Mouse (Mus musculus): ENCODE data around the gene Baz2a. TPM values are rescaled to one million over a fixed set of nuclear protein-coding genes. Genes with fewer than 3 reads are reported as not detected.
A peak's percentile ranks its signal among the peaks of the same experiment; 100 is the strongest.
"Not testable (repeated sequence)": the region's sequence is repeated elsewhere in the genome, so short reads cannot be mapped to it uniquely, and the experiment has no call there.

Gene Baz2a
- polyA plus RNA-seq, 1 experiment from 2014 or later, result 26.2 TPM

- ATAC-seq (ENCODE audit: insufficient read depth) (no peak), DNase-seq (no peak)
- no peak for TF ChIP-seq CTCF (IDR thresholded peaks at IDR 0.05; ENCODE audit: low read depth)
- 92% methylated on average over 6 of the region's 6 CpGs for WGBS
- Histone ChIP-seq H3K36me3 (ENCODE audit: insufficient read depth) (peaks cover 42% of the 10 kb centered on the region), H3K9me3 (ENCODE audit: low read depth, low read length) (no peaks in the 10 kb centered on the region), H3K4me3 (ENCODE audit: low read depth, low read length) (no peak overlapping the region), H3K4me1 (ENCODE audit: insufficient read depth) (peaks cover 11% of the 10 kb centered on the region), H3K27ac (ENCODE audit: low read depth) (no peak overlapping the region), H3K9ac (no peak overlapping the region), H3K4me2 (no peak overlapping the region), H3K27me3 (ENCODE audit: insufficient read depth, low read length) (no peaks in the 10 kb centered on the region)
Observed at GRCm38 (mm10) chr10:128062221-128062989, 29.0 kb upstream of the Baz2a start.

GRCm38 (mm10) chr10:128066072-128066471 is 25.3 kb upstream of the Baz2a start:
- Histone ChIP-seq H3K9me3 (ENCODE audit: low read depth, low read length) (no peaks in the 10 kb centered on the region), H3K9ac (no peak overlapping the region), H3K36me3 (ENCODE audit: insufficient read depth) (peaks cover 71% of the 10 kb centered on the region), H3K4me2 (no peak overlapping the region), H3K4me1 (ENCODE audit: insufficient read depth) (no peaks in the 10 kb centered on the region), H3K27ac (ENCODE audit: low read depth) (no peak overlapping the region), H3K27me3 (ENCODE audit: insufficient read depth, low read length) (no peaks in the 10 kb centered on the region), H3K4me3 (ENCODE audit: low read depth, low read length) (no peak overlapping the region)
- no peak for TF ChIP-seq CTCF (IDR thresholded peaks at IDR 0.05; ENCODE audit: low read depth)
- ATAC-seq (ENCODE audit: insufficient read depth) (no peak), DNase-seq (no peak)
- 78% methylated on average over 5 of the region's 5 CpGs for WGBS

DNA sequence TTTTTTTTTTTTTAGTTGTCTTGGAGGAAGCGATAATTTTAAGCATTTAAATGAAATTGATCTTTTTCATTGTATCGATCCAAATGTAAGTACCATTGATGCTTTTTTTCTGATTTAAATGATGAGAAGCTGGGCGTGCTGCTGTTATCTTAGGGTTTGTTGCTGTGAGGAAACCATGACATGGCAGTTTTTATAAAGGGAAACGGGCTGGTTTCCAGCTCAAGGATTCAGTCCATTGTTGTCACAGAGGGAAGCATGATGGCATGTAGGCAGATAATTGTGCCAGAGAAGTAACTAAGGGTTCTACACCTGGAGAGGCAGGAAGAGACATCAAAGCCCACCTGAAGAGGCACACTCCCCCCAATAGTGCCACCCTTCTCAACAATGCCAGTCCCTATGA is 22.2 kb upstream of the Baz2a start:
- DNase-seq (no peak), ATAC-seq (ENCODE audit: insufficient read depth) (no peak)
- no peak overlapping the region for H3K4me3 ChIP-seq (ENCODE audit: low read depth, low read length)
- H3K9ac ChIP-seq, result no peak overlapping the region
- no peak for TF ChIP-seq CTCF (IDR thresholded peaks at IDR 0.05; ENCODE audit: low read depth)
- no peak overlapping the region for H3K4me2 ChIP-seq
- H3K27ac ChIP-seq (ENCODE audit: low read depth), result no peak overlapping the region
- 91% methylated on average over 4 of the region's 4 CpGs for WGBS
- no peaks in the 10 kb centered on the region for H3K9me3 ChIP-seq (ENCODE audit: low read depth, low read length)
- peaks cover 78% of the 10 kb centered on the region for H3K36me3 ChIP-seq (ENCODE audit: insufficient read depth)
- no peaks in the 10 kb centered on the region for H3K27me3 ChIP-seq (ENCODE audit: insufficient read depth, low read length)
- H3K4me1 ChIP-seq (ENCODE audit: insufficient read depth), result no peaks in the 10 kb centered on the region

DNA sequence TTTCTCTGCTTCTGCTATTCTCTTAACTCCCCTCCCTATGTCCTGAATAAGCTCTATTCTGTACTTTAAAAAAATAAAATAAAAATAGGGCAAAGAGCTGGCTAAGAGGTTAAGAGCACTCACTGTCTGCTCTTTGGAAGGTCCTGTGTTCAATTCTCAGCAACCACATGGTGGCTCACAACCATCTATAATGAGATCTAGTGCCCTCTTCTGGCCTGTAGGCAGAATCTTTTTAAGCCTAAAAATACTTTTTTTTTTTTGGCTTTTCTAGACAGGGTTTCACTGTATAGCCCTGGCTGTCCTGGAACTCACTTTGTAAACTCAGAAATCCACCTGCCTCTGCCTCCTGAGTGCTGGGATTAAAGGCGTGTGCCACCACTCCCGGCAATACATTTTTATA is 20.9 kb upstream of the Baz2a start:
- not testable (repeated sequence) for H3K27me3 ChIP-seq (ENCODE audit: insufficient read depth, low read length); H3K9ac ChIP-seq; H3K27ac ChIP-seq (ENCODE audit: low read depth); DNase-seq; H3K4me1 ChIP-seq (ENCODE audit: insufficient read depth); ATAC-seq (ENCODE audit: insufficient read depth); H3K4me3 ChIP-seq (ENCODE audit: low read depth, low read length); H3K4me2 ChIP-seq; H3K9me3 ChIP-seq (ENCODE audit: low read depth, low read length)
- 0 out of 2 replicates have a peak, but pooled peaks have one; percentile 10 for TF ChIP-seq CTCF (IDR thresholded peaks at IDR 0.05; ENCODE audit: low read depth)
- WGBS, result 86% methylated on average over 2 of the region's 2 CpGs
- H3K36me3 ChIP-seq (ENCODE audit: insufficient read depth), result peaks cover 77% of the 10 kb centered on the region

GRCm38 (mm10) chr10:128078269-128078668 is 13.1 kb upstream of the Baz2a start:
- H3K4me2 ChIP-seq; ATAC-seq (ENCODE audit: insufficient read depth); H3K4me3 ChIP-seq (ENCODE audit: low read depth, low read length); H3K9ac ChIP-seq; H3K27me3 ChIP-seq (ENCODE audit: insufficient read depth, low read length); H3K4me1 ChIP-seq (ENCODE audit: insufficient read depth); DNase-seq; H3K9me3 ChIP-seq (ENCODE audit: low read depth, low read length); H3K27ac ChIP-seq (ENCODE audit: low read depth): not testable (repeated sequence)
- WGBS, result 74% methylated on average over 5 of the region's 5 CpGs
- H3K36me3 ChIP-seq (ENCODE audit: insufficient read depth), result peaks cover 40% of the 10 kb centered on the region

- no peak overlapping the region for H3K4me3 ChIP-seq (ENCODE audit: low read depth, low read length)
- ATAC-seq (ENCODE audit: insufficient read depth) (no peak), DNase-seq (peak; percentile 33)
- 72% methylated on average over 1 of the region's 1 CpGs for WGBS
- H3K4me1 ChIP-seq (ENCODE audit: insufficient read depth), result no peaks in the 10 kb centered on the region; the same call in 1 of the 2 replicates
- no peaks in the 10 kb centered on the region for H3K9me3 ChIP-seq (ENCODE audit: low read depth, low read length)
- H3K36me3 ChIP-seq (ENCODE audit: insufficient read depth), result peaks cover 32% of the 10 kb centered on the region
- H3K27ac ChIP-seq (ENCODE audit: low read depth), result no peak overlapping the region
- H3K27me3 ChIP-seq (ENCODE audit: insufficient read depth, low read length), result no peaks in the 10 kb centered on the region
- no peak overlapping the region for H3K9ac ChIP-seq
- H3K4me2 ChIP-seq, result no peak overlapping the region
- TF ChIP-seq CTCF (IDR thresholded peaks at IDR 0.05; ENCODE audit: low read depth), result peak; percentile 38; the same call in 1 of the 2 replicates
Observed at GRCm38 (mm10) chr10:128080496-128080895, 10.9 kb upstream of the Baz2a start.

DNA sequence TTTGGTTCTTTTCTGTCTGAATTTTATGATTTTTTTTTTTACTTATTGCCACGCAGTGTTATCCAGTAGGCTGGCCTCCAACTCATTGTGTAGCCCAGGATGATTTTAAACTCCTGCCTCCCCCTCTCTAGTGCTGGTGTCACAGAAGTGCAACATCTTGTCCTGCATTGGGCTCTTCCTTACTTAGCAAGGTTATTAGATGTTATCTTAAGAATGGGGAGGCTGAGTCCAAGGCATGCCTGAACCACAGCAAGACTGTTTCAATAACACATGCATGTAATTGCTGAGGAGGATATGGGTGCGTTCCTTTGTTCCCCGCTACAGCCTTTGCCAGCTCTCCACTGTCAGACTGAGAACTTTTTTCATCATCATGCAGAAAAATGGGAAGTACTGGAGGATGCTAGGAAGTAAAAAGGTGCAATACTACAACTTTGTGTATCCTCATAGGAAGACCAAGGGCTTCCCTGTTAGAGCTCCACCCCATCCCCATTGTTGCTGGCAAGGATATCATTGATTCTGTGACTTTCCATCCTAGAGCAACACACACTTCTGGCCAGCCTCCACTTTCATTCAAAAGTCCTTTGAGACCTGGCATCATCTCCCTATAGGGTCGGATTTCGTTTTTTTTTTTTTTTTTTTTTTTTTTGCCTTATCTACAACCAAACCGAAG is 9.4 kb upstream of the Baz2a start:
- 51% methylated on average over 6 of the region's 6 CpGs for WGBS
- DNase-seq, result no peak
- H3K9ac ChIP-seq, result peak overlapping the region; percentile 64
- no peak for TF ChIP-seq CTCF (IDR thresholded peaks at IDR 0.05; ENCODE audit: low read depth)
- peaks cover 40% of the 10 kb centered on the region for H3K36me3 ChIP-seq (ENCODE audit: insufficient read depth)
- H3K9me3 ChIP-seq (ENCODE audit: low read depth, low read length), result no peaks in the 10 kb centered on the region
- peak overlapping the region; percentile 97 for H3K4me3 ChIP-seq (ENCODE audit: low read depth, low read length)
- H3K27me3 ChIP-seq (ENCODE audit: insufficient read depth, low read length), result no peaks in the 10 kb centered on the region
- H3K4me1 ChIP-seq (ENCODE audit: insufficient read depth), result no peaks in the 10 kb centered on the region; the same call in 1 of the 2 replicates
- H3K27ac ChIP-seq (ENCODE audit: low read depth), result no peak overlapping the region
- peak overlapping the region; percentile 86 for H3K4me2 ChIP-seq
- ATAC-seq (ENCODE audit: insufficient read depth), result no peak

All from lung, embryonic 14.5 days (tissue).